Mouse (Mus musculus) kidney, embryonic 15.5 days (tissue): ENCODE data around the gene Slc37a4. TPM values are rescaled to one million over a fixed set of nuclear protein-coding genes. Genes with fewer than 3 reads are reported as not detected.
"Not testable (repeated sequence)": the region's sequence is repeated elsewhere in the genome, so short reads cannot be mapped to it uniquely, and the experiment has no call there.

ENCODE experiments used
- ATAC-seq: fragments of 200-750 bp; cut with Nextera tagmentation; replicated peaks from 2 replicates; pipeline ENCODE4 v1.8.0; 2017; ENCODE audit warnings: moderate TSS enrichment; ENCODE audit not compliant: low FRiP score
- H3K27ac ChIP-seq: fragments of 300-500 bp; sonication (generic); 2 replicates; pipeline ENCODE4 v1.5.1; 2015; ENCODE audit warnings: mild to moderate bottlenecking, inconsistent platforms
- H3K27me3 ChIP-seq: fragments of 300-500 bp; sonication (generic); 2 replicates; pipeline ENCODE4 v1.6.1; 2015; ENCODE audit warnings: inconsistent platforms
- H3K36me3 ChIP-seq: fragments of 300-500 bp; sonication (generic); 2 replicates; pipeline ENCODE4 v1.6.1; 2015; ENCODE audit warnings: inconsistent platforms
- H3K4me1 ChIP-seq: fragments of 300-500 bp; sonication (generic); 2 replicates; pipeline ENCODE4 v1.6.1; 2015; ENCODE audit warnings: inconsistent platforms
- H3K4me2 ChIP-seq: fragments of 300-500 bp; sonication (generic); 2 replicates; pipeline ENCODE4 v1.6.1; 2015; ENCODE audit warnings: moderate library complexity, mild to moderate bottlenecking, inconsistent platforms
- H3K4me3 ChIP-seq: fragments of 300-500 bp; sonication (generic); replicated peaks from 2 replicates; pipeline ENCODE4 v1.5.1; 2015; ENCODE audit warnings: mild to moderate bottlenecking, inconsistent platforms
- H3K9ac ChIP-seq: fragments of 300-500 bp; sonication (generic); 2 replicates; pipeline ENCODE4 v1.6.1; 2015; ENCODE audit warnings: mild to moderate bottlenecking, inconsistent platforms
- H3K9me3 ChIP-seq: fragments of 300-500 bp; sonication (generic); replicated peaks from 2 replicates; pipeline ENCODE4 v1.6.1; 2016; ENCODE audit warnings: inconsistent platforms
- WGBS: fragments of 180-500 bp; shearing (Covaris S2); methylation state at CpG from one replicate; pipeline ENCODE4 v1.1.7; 2015; ENCODE audit warnings: mixed read lengths; 5-methylcytosine and 5-hydroxymethylcytosine counted together
- polyA plus RNA-seq: library from polyadenylated mRNA; unstranded; fragments of >200 nt; fragmentation: Nextera tagmentation; extraction: Ambion mirVana; gene quantifications from 2 replicates; pipeline ENCODE4 v1.2.1, GENCODE M21; 2015

Slc37a4 gene
- polyA plus RNA-seq, 1 experiment from 2014 or later = 47.5 TPM

- H3K27me3 ChIP-seq = no peaks in the 10 kb centered on the region
- peak; percentile 93 for ATAC-seq
- H3K4me2 ChIP-seq = peak overlapping the region; percentile 79
- H3K4me1 ChIP-seq = peaks cover 18% of the 10 kb centered on the region
- peak overlapping the region; percentile 75 for H3K9ac ChIP-seq
- peak overlapping the region; percentile 88 for H3K27ac ChIP-seq
- H3K36me3 ChIP-seq = peaks cover 29% of the 10 kb centered on the region
- WGBS = under 1% methylated on average over 38 of the region's 38 CpGs
- peak overlapping the region; percentile 76 for H3K4me3 ChIP-seq
- H3K9me3 ChIP-seq = no peaks in the 10 kb centered on the region
These were observed 21.3 kb downstream of the Slc37a4 start for GRCm38 (mm10) chr9:44417892-44418363.

- no peak for ATAC-seq
- H3K9ac ChIP-seq = peak within 1 kb of the TSS; percentile 75
- peaks cover 18% of the 10 kb centered on the region for H3K4me1 ChIP-seq
- peaks cover 23% of the 10 kb centered on the region for H3K36me3 ChIP-seq
- peak within 1 kb of the TSS; percentile 79 for H3K4me2 ChIP-seq
- H3K27me3 ChIP-seq = no peaks in the 10 kb centered on the region
- H3K4me3 ChIP-seq = peak within 1 kb of the TSS; percentile 76
- WGBS = 75% methylated on average over 14 of the region's 14 CpGs
- peak within 1 kb of the TSS; percentile 88 for H3K27ac ChIP-seq
- H3K9me3 ChIP-seq = no peaks in the 10 kb centered on the region
These were observed 22.1 kb downstream of the Slc37a4 start, which contains the start of gene Ccdc84 for GRCm38 (mm10) chr9:44418519-44419385. Gene Ccdc84, minus strand, starts transcription at chr9:44418569.

GRCm38 (mm10) chr9:44419730-44420129, 23.1 kb downstream of the Slc37a4 start:
- Histone ChIP-seq H3K4me1 (peaks cover 18% of the 10 kb centered on the region), H3K36me3 (peaks cover 13% of the 10 kb centered on the region)
- not testable (repeated sequence) for H3K27me3 ChIP-seq, H3K9ac ChIP-seq, H3K4me2 ChIP-seq, H3K9me3 ChIP-seq, H3K27ac ChIP-seq, H3K4me3 ChIP-seq, ATAC-seq
- WGBS = 92% methylated on average over 9 of the region's 9 CpGs

- Histone ChIP-seq H3K27me3 (no peaks in the 10 kb centered on the region), H3K4me2 (no peak overlapping the region), H3K36me3 (peaks cover 11% of the 10 kb centered on the region), H3K4me3 (no peak overlapping the region), H3K27ac (no peak overlapping the region), H3K4me1 (peaks cover 18% of the 10 kb centered on the region), H3K9me3 (no peaks in the 10 kb centered on the region), H3K9ac (no peak overlapping the region)
- no peak for ATAC-seq
- 67% methylated on average over 5 of the region's 5 CpGs for WGBS
These were observed 23.7 kb downstream of the Slc37a4 start for GRCm38 (mm10) chr9:44420280-44420898.

GRCm38 (mm10) chr9:44423576-44423975, 26.9 kb downstream of the Slc37a4 start:
- no peak for ATAC-seq
- H3K4me1 ChIP-seq = peaks cover 3% of the 10 kb centered on the region; the same call in 1 of the 2 replicates
- WGBS = 83% methylated on average over 4 of the region's 4 CpGs
- H3K36me3 ChIP-seq = no peaks in the 10 kb centered on the region
- H3K9ac ChIP-seq = no peak overlapping the region
- no peaks in the 10 kb centered on the region for H3K9me3 ChIP-seq
- H3K27me3 ChIP-seq = no peaks in the 10 kb centered on the region
- H3K27ac ChIP-seq = no peak overlapping the region
- H3K4me2 ChIP-seq = no peak overlapping the region
- H3K4me3 ChIP-seq = no peak overlapping the region

GRCm38 (mm10) chr9:44432577-44433185, 36.0 kb downstream of the Slc37a4 start:
- Histone ChIP-seq H3K27me3 (no peaks in the 10 kb centered on the region), H3K4me2 (no peak overlapping the region), H3K9ac (no peak overlapping the region), H3K4me1 (no peaks in the 10 kb centered on the region; the same call in 1 of the 2 replicates), H3K27ac (no peak overlapping the region), H3K4me3 (no peak overlapping the region), H3K9me3 (no peaks in the 10 kb centered on the region), H3K36me3 (no peaks in the 10 kb centered on the region)
- ATAC-seq = no peak
- 36% methylated on average over 5 of the region's 5 CpGs for WGBS

DNA sequence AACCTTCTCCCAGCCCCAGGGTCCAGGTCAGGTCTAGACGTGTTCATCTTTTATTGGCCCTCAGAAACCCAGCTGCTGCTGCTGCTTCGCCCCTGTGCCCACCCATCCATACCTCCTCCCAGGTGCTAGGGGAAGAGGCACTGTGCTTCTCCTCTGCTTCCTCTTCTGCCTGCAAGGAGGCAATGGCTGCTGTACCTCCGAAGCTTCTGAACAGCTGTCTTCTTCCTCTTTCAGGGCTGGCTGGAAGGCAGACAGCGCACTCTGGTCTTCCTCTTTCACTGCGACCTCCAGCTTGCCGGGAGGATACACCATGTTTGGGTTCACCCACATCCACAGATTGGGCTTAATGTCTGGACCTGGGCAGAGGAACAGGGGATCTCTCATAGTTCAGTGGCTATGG, 39.1 kb downstream of the Slc37a4 start:
- H3K4me1 ChIP-seq = no peaks in the 10 kb centered on the region; the same call in 1 of the 2 replicates
- H3K4me2 ChIP-seq = no peak overlapping the region
- WGBS = 77% methylated on average over 6 of the region's 6 CpGs
- H3K27ac ChIP-seq = no peak overlapping the region
- no peak overlapping the region for H3K9ac ChIP-seq
- no peaks in the 10 kb centered on the region for H3K27me3 ChIP-seq
- ATAC-seq = no peak
- no peaks in the 10 kb centered on the region for H3K36me3 ChIP-seq
- H3K4me3 ChIP-seq = no peak overlapping the region
- H3K9me3 ChIP-seq = no peaks in the 10 kb centered on the region

DNA sequence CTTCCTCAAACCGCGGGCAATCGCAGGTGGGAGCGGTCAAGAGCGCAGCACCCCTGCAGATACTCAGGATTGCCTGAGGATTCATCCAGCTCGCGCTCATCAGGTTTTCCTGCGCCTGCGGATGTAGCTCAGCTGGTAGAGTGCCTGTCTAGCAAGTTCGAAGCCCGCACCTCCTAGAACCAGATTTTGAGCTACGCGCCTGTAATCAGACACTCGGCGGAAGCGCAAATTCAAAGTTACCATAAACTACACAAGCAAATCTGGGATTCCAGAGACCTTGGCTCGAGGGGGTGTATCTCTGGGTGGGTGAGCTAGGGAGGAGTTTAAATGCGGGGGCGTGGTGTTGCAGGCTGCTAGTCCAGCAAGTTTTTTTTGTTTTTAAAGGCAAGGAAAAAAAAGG, 44.3 kb downstream of the Slc37a4 start, which contains the start of gene Foxr1:
Foxr1 (minus strand) TSS at position 176 of the 400 bp plus-strand sequence.
- Histone ChIP-seq H3K36me3 (no peaks in the 10 kb centered on the region), H3K27me3 (no peaks in the 10 kb centered on the region), H3K9me3 (no peaks in the 10 kb centered on the region), H3K4me1 (no peaks in the 10 kb centered on the region), H3K4me3 (no peak within 1 kb of the TSS), H3K27ac (no peak within 1 kb of the TSS), H3K9ac (no peak within 1 kb of the TSS), H3K4me2 (no peak within 1 kb of the TSS)
- WGBS = 78% methylated on average over 19 of the region's 19 CpGs
- ATAC-seq = no peak

- not testable (repeated sequence) for H3K4me1 ChIP-seq, ATAC-seq, H3K27me3 ChIP-seq, H3K4me2 ChIP-seq, H3K9me3 ChIP-seq, H3K36me3 ChIP-seq, H3K9ac ChIP-seq, H3K4me3 ChIP-seq, H3K27ac ChIP-seq
- WGBS = 89% methylated on average over 7 of the region's 7 CpGs
These were observed 47.9 kb downstream of the Slc37a4 start for GRCm38 (mm10) chr9:44444402-44445025.

DNA sequence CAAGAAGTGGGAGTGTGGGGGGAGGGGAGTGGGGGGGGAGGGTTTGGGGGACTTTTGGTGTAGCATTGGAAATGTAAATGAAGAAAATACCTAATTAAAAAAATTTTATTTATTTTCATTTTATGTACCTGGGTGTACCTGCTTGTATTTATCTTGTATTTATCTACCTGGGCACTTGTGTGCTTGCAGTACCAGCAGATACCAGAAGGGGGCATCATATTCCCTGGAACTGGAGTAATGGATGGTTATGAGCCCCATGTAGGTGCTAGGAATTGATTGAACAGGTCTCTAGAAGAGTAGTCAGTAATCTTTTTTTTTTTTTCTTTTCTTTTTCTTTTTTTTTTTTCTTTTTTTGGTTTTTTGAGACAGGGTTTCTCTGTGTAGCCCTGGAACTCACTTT, 53.7 kb downstream of the Slc37a4 start:
- no peak for ATAC-seq
- Histone ChIP-seq H3K9me3 (no peaks in the 10 kb centered on the region), H3K4me3 (no peak overlapping the region), H3K9ac (no peak overlapping the region), H3K27me3 (peaks cover 22% of the 10 kb centered on the region), H3K36me3 (no peaks in the 10 kb centered on the region), H3K4me1 (peaks cover 14% of the 10 kb centered on the region), H3K4me2 (no peak overlapping the region), H3K27ac (no peak overlapping the region)
